Mouse (Mus musculus) lung, postnatal 25 days (tissue): ENCODE measurements around the gene Slc25a24.

Experiments used
- DNase-seq: peaks from one replicate; pipeline ENCODE4 v3.0.0; 2022; ENCODE audit warnings: low spot score

The Slc25a24 gene

GRCm38 (mm10) chr3:109122641-109123530 lies at the start of gene Slc25a24:
Gene Slc25a24, plus strand, starts transcription at chr3:109123149.
- peak; percentile 41 for DNase-seq

GRCm38 (mm10) chr3:109080169-109080568 lies 42.8 kb upstream of the Slc25a24 start, which contains the start of gene Slc25a54:
Gene Slc25a54, plus strand, starts transcription at chr3:109080469.
- DNase-seq = no peak

GRCm38 (mm10) chr3:109084418-109084817 lies 38.5 kb upstream of the Slc25a24 start:
- no peak for DNase-seq

- DNase-seq = no peak
Observed at GRCm38 (mm10) chr3:109088460-109088859, 34.5 kb upstream of the Slc25a24 start.

- no peak for DNase-seq
Observed at GRCm38 (mm10) chr3:109104702-109105101, 18.2 kb upstream of the Slc25a24 start.

GRCm38 (mm10) chr3:109117136-109117535 lies 5.8 kb upstream of the Slc25a24 start:
- no peak for DNase-seq

- no peak for DNase-seq
Observed at GRCm38 (mm10) chr3:109119562-109119961, 3.4 kb upstream of the Slc25a24 start.

GRCm38 (mm10) chr3:109119973-109120372 lies 3.0 kb upstream of the Slc25a24 start:
- DNase-seq = no peak

- peak; percentile 55 for DNase-seq
Observed at GRCm38 (mm10) chr3:109123531-109123981, 607 bp downstream of the Slc25a24 start.

GRCm38 (mm10) chr3:109124091-109124490 lies 1.1 kb downstream of the Slc25a24 start:
- DNase-seq = peak; percentile 12

- DNase-seq = no peak
Observed at GRCm38 (mm10) chr3:109125531-109125930, 2.6 kb downstream of the Slc25a24 start.

- peak; percentile 12 for DNase-seq
Observed at GRCm38 (mm10) chr3:109129768-109130167, 6.8 kb downstream of the Slc25a24 start.

GRCm38 (mm10) chr3:109132966-109133365 lies 10.0 kb downstream of the Slc25a24 start:
- DNase-seq = no peak

- no peak for DNase-seq
Observed at GRCm38 (mm10) chr3:109134036-109134435, 11.1 kb downstream of the Slc25a24 start.

- no peak for DNase-seq
Observed at GRCm38 (mm10) chr3:109135352-109135751, 12.4 kb downstream of the Slc25a24 start.

- no peak for DNase-seq
Observed at GRCm38 (mm10) chr3:109152561-109152960, 29.6 kb downstream of the Slc25a24 start.

GRCm38 (mm10) chr3:109153410-109153809 lies 30.5 kb downstream of the Slc25a24 start:
- DNase-seq = no peak

- no peak for DNase-seq
Observed at GRCm38 (mm10) chr3:109155926-109156669, 33.1 kb downstream of the Slc25a24 start.

- DNase-seq = no peak
Observed at GRCm38 (mm10) chr3:109157481-109157880, 34.5 kb downstream of the Slc25a24 start.

GRCm38 (mm10) chr3:109164088-109164487 lies 41.1 kb downstream of the Slc25a24 start:
- DNase-seq = no peak

GRCm38 (mm10) chr3:109164644-109165043 lies 41.7 kb downstream of the Slc25a24 start:
- no peak for DNase-seq

- DNase-seq = no peak
Observed at GRCm38 (mm10) chr3:109165214-109165829, 42.4 kb downstream of the Slc25a24 start.
